ENCODE assay signal across 8 mouse cellular contexts in genomic region chr14:123312371-123312770, GRCm38 (mm10).
"Had no signal": no experiment of that assay in that cellular context is flagged by ENCODE, and none has a peak within 500 bp of the region (broad histone marks: within the 10 kb centered on the region; RNA-seq: fewer than 3 reads in every experiment).

No protein-coding gene starts in this region.

- DNase-seq: kidney, adult 2 months; kidney, postnatal 25 days; liver; liver, embryonic 13.5 days; liver, postnatal 0 days; right cerebral cortex, adult 18-20 months; right cerebral cortex, postnatal 25 days; thymus, postnatal 4 days had no signal
